Mouse (Mus musculus): ENCODE results near the gene Shf. TPM values are rescaled to one million over a fixed set of nuclear protein-coding genes. Genes with fewer than 3 reads are reported as not detected.

Shf gene
- polyA plus RNA-seq, 1 experiment from 2014 or later, result 15.9 TPM

DNA sequence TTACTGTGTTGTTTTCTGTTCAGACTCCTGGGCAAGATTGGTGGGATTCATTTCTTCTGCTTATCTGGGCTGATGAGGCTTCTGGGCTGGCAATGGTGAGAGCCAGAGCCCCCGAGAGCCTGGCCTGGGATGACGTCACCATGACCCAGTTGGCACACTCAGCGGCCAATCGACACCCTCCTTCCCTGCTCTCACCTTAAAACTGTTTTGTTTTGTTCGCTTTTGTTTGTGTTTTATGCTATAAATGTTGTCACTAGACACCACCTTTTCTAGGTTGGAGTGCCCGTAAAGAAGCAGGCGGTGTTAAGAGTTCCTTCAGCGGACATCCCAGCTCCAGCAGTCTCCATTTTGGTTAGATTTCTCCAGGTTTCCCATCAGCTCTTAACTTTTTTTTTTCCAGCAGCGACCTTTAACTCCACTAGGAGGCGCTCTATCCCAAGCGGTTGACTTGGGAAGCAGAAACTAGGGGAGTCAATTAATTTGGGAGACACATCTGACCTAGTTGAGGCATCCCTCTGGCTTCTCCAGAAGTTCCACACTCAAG lies 11.9 kb upstream of the Shf start:
- Histone ChIP-seq H3K9ac (replicated peaks; ENCODE audit: low read length) (no peak overlapping the region), H3K36me3 (ENCODE audit: control insufficient read depth, insufficient read depth, low read length) (no peaks in the 10 kb centered on the region), H3K4me2 (ENCODE audit: low read length) (peak overlapping the region; percentile 18; the same call in 1 of the 2 replicates), H3K4me1 (ENCODE audit: control insufficient read depth, insufficient read depth, low read length) (no peaks in the 10 kb centered on the region; the same call in 1 of the 2 replicates), H3K27me3 (ENCODE audit: control insufficient read depth, insufficient read depth, low read length) (no peaks in the 10 kb centered on the region), H3K27ac (replicated peaks; ENCODE audit: low read depth, low read length) (no peak overlapping the region), H3K9me3 (ENCODE audit: control insufficient read depth, low read length) (no peaks in the 10 kb centered on the region), H3K4me3 (replicated peaks; ENCODE audit: low read depth, low read length) (no peak overlapping the region)
- ATAC-seq (ENCODE audit: low FRiP score, low TSS enrichment), result no peak
- WGBS, result 10% methylated on average over 11 of the region's 11 CpGs
- DNase-seq, result peak; percentile 78

DNA sequence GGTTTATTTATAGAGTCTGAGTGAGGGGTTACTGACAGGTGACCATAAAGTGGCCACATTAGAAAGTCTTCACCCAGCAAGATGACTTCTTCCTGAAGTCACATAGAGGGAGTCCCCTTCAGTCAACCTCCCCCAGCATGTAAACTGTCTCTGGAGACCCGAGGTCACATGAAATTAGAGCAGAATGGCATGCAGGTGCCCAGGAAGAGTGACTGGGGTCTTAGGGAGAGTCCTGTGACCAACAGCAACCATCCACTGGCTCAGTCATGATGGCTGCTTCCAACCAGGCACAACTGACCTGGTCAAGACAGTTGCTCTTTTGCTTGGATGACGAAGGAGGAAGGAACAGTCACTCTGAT lies 10.3 kb upstream of the Shf start:
- ATAC-seq (ENCODE audit: low FRiP score, low TSS enrichment) (no peak), DNase-seq (no peak)
- Histone ChIP-seq H3K9ac (replicated peaks; ENCODE audit: low read length) (no peak overlapping the region), H3K9me3 (ENCODE audit: control insufficient read depth, low read length) (no peaks in the 10 kb centered on the region), H3K4me3 (replicated peaks; ENCODE audit: low read depth, low read length) (no peak overlapping the region), H3K4me1 (ENCODE audit: control insufficient read depth, insufficient read depth, low read length) (no peaks in the 10 kb centered on the region; the same call in 1 of the 2 replicates), H3K27me3 (ENCODE audit: control insufficient read depth, insufficient read depth, low read length) (no peaks in the 10 kb centered on the region), H3K27ac (replicated peaks; ENCODE audit: low read depth, low read length) (0 out of 2 replicates have a peak overlapping the region, but pooled peaks have one; percentile 90), H3K36me3 (ENCODE audit: control insufficient read depth, insufficient read depth, low read length) (no peaks in the 10 kb centered on the region), H3K4me2 (ENCODE audit: low read length) (no peak overlapping the region)
- WGBS, result 53% methylated on average over 2 of the region's 2 CpGs

DNA sequence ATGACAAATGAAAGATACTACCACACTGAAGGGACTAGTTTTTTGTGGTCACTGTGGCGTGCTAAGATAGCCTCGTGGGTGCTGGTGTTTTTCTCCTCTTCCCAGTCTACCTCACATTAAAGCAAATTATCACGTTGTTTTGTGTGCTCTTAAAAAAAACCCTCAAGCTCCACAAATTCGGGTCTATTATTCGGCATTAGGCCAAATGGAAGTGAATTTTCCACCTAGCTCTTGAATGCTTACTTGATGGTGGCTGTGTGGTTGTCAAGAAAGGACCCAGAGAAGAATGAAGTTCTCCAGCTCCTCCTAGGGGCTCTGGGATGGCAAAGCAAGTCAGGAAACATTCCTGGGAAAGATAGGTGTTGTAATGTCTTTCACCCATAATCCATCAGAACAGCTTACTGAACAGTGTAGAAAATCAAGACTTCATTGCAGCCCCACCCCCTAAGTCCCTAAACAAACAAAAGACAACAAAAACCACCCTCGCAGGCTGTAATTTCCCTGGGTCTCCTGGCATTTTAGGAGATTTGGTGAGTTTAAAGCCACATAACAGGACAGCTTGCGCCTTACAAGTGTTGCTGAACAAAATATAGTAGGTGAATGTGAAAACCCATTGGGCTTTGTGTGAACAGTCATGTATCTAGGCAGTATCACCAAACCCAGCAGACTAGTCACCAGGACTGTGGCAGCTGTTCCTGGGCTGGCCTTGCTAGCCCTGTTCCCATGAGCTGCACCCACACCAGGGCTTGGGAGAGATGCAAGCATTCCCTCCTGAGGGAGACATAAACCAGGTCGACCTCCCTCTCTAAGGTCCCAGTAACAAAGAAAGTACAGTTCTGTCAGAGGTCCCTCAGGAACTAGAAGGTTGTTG lies 9.7 kb upstream of the Shf start:
- Histone ChIP-seq H3K9me3 (ENCODE audit: control insufficient read depth, low read length) (no peaks in the 10 kb centered on the region), H3K4me3 (replicated peaks; ENCODE audit: low read depth, low read length) (peak overlapping the region; percentile 46), H3K27ac (replicated peaks; ENCODE audit: low read depth, low read length) (peak overlapping the region; percentile 90), H3K4me2 (ENCODE audit: low read length) (peak overlapping the region; percentile 46), H3K4me1 (ENCODE audit: control insufficient read depth, insufficient read depth, low read length) (no peaks in the 10 kb centered on the region; the same call in 1 of the 2 replicates), H3K36me3 (ENCODE audit: control insufficient read depth, insufficient read depth, low read length) (no peaks in the 10 kb centered on the region), H3K27me3 (ENCODE audit: control insufficient read depth, insufficient read depth, low read length) (no peaks in the 10 kb centered on the region), H3K9ac (replicated peaks; ENCODE audit: low read length) (peak overlapping the region; percentile 64)
- ATAC-seq (ENCODE audit: low FRiP score, low TSS enrichment) (no peak), DNase-seq (peak; percentile 84)
- WGBS, result 20% methylated on average over 8 of the region's 8 CpGs

DNA sequence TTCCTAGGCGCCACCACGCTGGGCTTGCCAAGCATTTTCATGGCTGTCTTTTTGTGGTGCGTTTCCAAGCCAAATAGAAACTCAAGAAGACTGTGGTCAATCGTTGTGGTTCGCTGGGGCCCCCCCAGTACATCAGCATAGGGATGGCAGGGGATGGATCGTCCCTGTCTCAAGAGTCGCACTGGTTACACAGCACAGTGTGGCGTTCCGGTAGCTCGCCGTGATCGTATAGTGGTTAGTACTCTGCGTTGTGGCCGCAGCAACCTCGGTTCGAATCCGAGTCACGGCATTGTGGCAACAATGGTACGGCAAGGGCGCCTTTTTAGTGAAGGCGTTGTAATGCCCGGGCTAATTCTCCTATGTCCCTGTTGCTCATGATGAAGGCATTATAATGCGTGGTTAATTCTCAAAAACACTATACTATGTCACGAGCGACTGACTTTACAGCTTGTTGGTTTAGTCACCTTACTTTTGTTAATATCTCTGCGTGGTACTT lies 8.8 kb upstream of the Shf start:
- DNase-seq, result peak; percentile 84
- no peaks in the 10 kb centered on the region for H3K36me3 ChIP-seq (ENCODE audit: control insufficient read depth, insufficient read depth, low read length)
- ATAC-seq (ENCODE audit: low FRiP score, low TSS enrichment), result peak; percentile 80
- under 1% methylated on average over 26 of the region's 26 CpGs for WGBS
- no peaks in the 10 kb centered on the region for H3K9me3 ChIP-seq (ENCODE audit: control insufficient read depth, low read length)
- peak overlapping the region; percentile 64 for H3K9ac ChIP-seq (replicated peaks; ENCODE audit: low read length)
- H3K4me1 ChIP-seq (ENCODE audit: control insufficient read depth, insufficient read depth, low read length), result no peaks in the 10 kb centered on the region; the same call in 1 of the 2 replicates
- peak overlapping the region; percentile 46 for H3K4me3 ChIP-seq (replicated peaks; ENCODE audit: low read depth, low read length)
- no peaks in the 10 kb centered on the region for H3K27me3 ChIP-seq (ENCODE audit: control insufficient read depth, insufficient read depth, low read length)
- H3K4me2 ChIP-seq (ENCODE audit: low read length), result peak overlapping the region; percentile 46
- peak overlapping the region; percentile 90 for H3K27ac ChIP-seq (replicated peaks; ENCODE audit: low read depth, low read length)

DNA sequence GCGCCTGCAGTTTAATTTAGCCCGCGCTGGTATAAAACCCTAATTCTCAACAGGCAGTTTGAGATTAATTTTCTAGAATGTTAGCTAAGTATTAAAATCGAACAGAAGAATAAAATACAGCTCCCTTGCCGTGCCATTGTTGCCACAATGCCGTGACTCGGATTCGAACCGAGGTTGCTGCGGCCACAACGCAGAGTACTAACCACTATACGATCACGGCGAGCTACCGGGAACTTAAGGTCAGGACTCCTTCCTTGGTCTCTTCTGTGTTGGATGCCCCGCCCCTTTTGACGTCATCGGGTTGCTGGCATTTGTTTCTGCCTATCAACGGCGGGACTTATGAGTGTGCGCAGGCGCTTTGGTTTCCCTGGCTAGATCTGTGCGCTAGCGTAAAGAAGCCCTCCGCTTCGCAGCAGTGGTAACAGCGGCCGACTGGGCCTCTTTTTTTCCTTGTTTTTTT lies 8.3 kb upstream of the Shf start:
- peak overlapping the region; percentile 46 for H3K4me3 ChIP-seq (replicated peaks; ENCODE audit: low read depth, low read length)
- ATAC-seq (ENCODE audit: low FRiP score, low TSS enrichment) (peak; percentile 90), DNase-seq (peak; percentile 97)
- H3K27ac ChIP-seq (replicated peaks; ENCODE audit: low read depth, low read length), result peak overlapping the region; percentile 90
- no peaks in the 10 kb centered on the region for H3K27me3 ChIP-seq (ENCODE audit: control insufficient read depth, insufficient read depth, low read length)
- no peaks in the 10 kb centered on the region for H3K9me3 ChIP-seq (ENCODE audit: control insufficient read depth, low read length)
- WGBS, result under 1% methylated on average over 28 of the region's 28 CpGs
- no peaks in the 10 kb centered on the region for H3K36me3 ChIP-seq (ENCODE audit: control insufficient read depth, insufficient read depth, low read length)
- no peaks in the 10 kb centered on the region; the same call in 1 of the 2 replicates for H3K4me1 ChIP-seq (ENCODE audit: control insufficient read depth, insufficient read depth, low read length)
- peak overlapping the region; percentile 46 for H3K4me2 ChIP-seq (ENCODE audit: low read length)
- H3K9ac ChIP-seq (replicated peaks; ENCODE audit: low read length), result peak overlapping the region; percentile 64

DNA sequence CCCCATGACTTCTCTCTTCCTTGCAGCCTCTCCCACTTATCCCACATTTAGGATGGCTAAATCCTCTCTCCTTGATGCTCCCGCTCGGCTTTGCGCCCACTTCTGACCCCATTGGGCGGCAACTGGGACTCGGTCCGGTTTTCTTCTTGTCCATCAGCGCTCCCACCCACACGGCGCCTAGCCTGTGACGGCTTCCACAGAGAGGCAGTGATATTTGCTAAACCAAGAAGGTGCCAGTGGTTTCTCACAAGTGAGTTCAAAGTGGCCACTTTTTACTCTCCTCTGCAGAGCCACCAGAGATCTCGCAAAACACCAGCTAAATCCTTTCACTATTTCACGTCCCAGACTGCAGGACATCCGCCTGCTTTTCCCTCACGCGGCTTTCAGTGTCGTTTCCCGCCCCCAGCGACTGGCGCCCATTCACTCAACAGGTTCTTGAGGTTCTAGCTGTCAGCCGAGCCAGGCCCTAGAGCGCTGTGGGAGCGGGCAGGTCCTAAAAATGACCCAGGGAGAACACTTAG lies 7.1 kb upstream of the Shf start:
- Histone ChIP-seq H3K27ac (replicated peaks; ENCODE audit: low read depth, low read length) (peak overlapping the region; percentile 86), H3K9me3 (ENCODE audit: control insufficient read depth, low read length) (no peaks in the 10 kb centered on the region), H3K4me3 (replicated peaks; ENCODE audit: low read depth, low read length) (peak overlapping the region; percentile 72), H3K4me2 (ENCODE audit: low read length) (peak overlapping the region; percentile 77), H3K4me1 (ENCODE audit: control insufficient read depth, insufficient read depth, low read length) (no peaks in the 10 kb centered on the region; the same call in 1 of the 2 replicates), H3K36me3 (ENCODE audit: control insufficient read depth, insufficient read depth, low read length) (no peaks in the 10 kb centered on the region), H3K9ac (replicated peaks; ENCODE audit: low read length) (peak overlapping the region; percentile 69), H3K27me3 (ENCODE audit: control insufficient read depth, insufficient read depth, low read length) (no peaks in the 10 kb centered on the region)
- DNase-seq (peak; percentile 61), ATAC-seq (ENCODE audit: low FRiP score, low TSS enrichment) (no peak)
- 1% methylated on average over 22 of the region's 22 CpGs for WGBS

DNA sequence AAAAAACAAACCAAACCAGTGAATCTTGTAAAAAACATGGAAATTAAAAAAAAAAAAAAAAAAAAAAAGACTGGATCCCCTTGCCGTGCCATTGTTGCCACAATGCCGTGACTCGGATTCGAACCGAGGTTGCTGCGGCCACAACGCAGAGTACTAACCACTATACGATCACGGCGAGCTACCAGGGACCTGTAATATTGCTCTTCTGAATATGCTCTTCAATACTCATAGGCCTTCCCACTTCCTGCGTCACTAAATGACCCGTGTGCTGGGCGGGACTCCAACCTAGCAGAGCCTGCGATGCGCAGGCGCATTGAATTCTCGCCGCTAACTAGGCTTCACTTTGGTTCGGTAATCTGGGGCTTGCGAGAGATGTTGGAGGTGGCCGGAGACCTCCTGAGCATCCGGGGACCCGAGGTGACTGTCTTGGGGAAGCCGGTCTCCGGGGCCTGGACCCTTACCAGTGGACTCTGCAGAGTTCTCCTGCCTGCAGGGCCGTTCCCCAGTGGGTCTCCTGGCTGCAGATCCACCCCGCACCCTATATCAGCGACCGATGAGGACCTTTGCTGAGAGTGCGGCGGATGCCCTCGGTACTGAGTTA lies 6.5 kb upstream of the Shf start:
- Histone ChIP-seq H3K27ac (replicated peaks; ENCODE audit: low read depth, low read length) (peak overlapping the region; percentile 86), H3K4me2 (ENCODE audit: low read length) (peak overlapping the region; percentile 77)
- WGBS, result under 1% methylated on average over 32 of the region's 32 CpGs

DNA sequence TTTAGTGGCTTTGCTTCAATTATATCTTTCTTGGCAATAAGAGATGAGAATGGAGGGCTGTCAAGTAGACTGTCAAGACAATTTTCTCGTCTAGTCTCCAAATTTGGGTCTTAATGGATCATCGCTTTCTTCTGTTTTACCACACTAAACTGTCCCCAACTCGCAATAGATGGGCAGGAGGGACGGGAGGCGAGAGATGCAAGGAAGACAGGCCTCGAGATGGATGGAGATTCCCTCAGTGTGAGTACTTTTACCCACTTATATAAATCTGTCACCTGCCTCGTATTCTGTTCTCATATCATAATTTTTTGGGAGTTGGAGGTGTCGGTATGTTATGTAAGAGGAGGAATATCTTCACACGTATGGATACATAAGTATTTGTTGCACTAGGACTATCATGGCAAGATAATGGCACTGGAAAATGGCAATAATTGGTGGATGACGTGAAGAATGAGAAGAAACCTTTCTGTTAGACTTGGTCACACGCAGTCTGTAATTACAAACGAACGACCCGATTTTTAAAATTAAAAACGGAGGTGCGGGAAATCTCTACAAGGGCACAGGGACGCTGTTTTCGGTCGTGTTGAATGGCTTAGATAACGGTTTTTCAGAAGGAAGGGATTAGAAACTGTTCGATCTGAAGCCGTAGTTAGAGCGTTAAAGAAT lies 5.8 kb upstream of the Shf start:
- DNase-seq, result peak; percentile 68

More for the DNA sequence above, 6.5 kb upstream of the Shf start:
- H3K36me3 ChIP-seq (ENCODE audit: control insufficient read depth, insufficient read depth, low read length), result no peaks in the 10 kb centered on the region
- no peaks in the 10 kb centered on the region; the same call in 1 of the 2 replicates for H3K4me1 ChIP-seq (ENCODE audit: control insufficient read depth, insufficient read depth, low read length)
- H3K9ac ChIP-seq (replicated peaks; ENCODE audit: low read length), result peak overlapping the region; percentile 69
- H3K27me3 ChIP-seq (ENCODE audit: control insufficient read depth, insufficient read depth, low read length), result 0 out of 2 replicates have a peak, but pooled peaks cover 5% of the 10 kb centered on the region
- no peaks in the 10 kb centered on the region for H3K9me3 ChIP-seq (ENCODE audit: control insufficient read depth, low read length)
- DNase-seq (peak; percentile 99), ATAC-seq (ENCODE audit: low FRiP score, low TSS enrichment) (peak; percentile 91)
- H3K4me3 ChIP-seq (replicated peaks; ENCODE audit: low read depth, low read length), result peak overlapping the region; percentile 72

More for the DNA sequence above, 5.8 kb upstream of the Shf start:
- Histone ChIP-seq H3K4me1 (ENCODE audit: control insufficient read depth, insufficient read depth, low read length) (no peaks in the 10 kb centered on the region; the same call in 1 of the 2 replicates), H3K27me3 (ENCODE audit: control insufficient read depth, insufficient read depth, low read length) (0 out of 2 replicates have a peak, but pooled peaks cover 5% of the 10 kb centered on the region), H3K4me3 (replicated peaks; ENCODE audit: low read depth, low read length) (peak overlapping the region; percentile 72), H3K4me2 (ENCODE audit: low read length) (peak overlapping the region; percentile 53), H3K9ac (replicated peaks; ENCODE audit: low read length) (peak overlapping the region; percentile 59), H3K36me3 (ENCODE audit: control insufficient read depth, insufficient read depth, low read length) (no peaks in the 10 kb centered on the region), H3K9me3 (ENCODE audit: control insufficient read depth, low read length) (no peaks in the 10 kb centered on the region), H3K27ac (replicated peaks; ENCODE audit: low read depth, low read length) (peak overlapping the region; percentile 75)
- 12% methylated on average over 23 of the region's 23 CpGs for WGBS
- no peak for ATAC-seq (ENCODE audit: low FRiP score, low TSS enrichment)
